Comparison of ENCODE assay signal across 8 mouse cellular contexts in the genomic region with DNA sequence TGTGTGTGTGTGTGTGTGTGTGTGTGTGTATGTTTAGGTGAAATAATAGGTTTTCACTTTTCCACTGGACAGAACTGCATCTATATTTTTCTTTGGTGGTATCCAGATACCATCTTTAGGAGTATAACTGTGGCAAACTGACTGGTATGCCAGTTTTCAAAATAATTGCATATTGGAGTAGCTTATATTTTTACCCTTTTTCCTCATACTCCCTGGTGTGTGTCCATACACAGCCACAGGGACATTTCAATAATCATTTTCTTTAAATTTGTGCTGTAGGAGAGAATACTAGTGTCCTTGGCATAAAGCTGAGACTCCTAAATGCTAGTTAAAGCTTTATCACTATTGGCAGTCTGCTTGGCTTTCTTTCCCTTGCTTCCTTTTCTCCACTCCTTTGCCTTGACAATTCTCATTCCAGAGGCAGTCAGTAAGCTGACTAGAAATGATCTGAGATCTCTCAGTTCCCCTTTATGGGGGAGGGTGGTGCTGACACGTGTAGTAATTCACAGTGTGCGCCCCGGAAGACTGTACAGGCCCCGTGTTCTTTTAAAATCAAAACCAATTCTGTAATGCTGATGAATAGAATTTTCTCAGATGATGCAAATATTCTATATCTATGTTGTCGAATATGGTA. TPM values are rescaled to one million over a fixed set of nuclear protein-coding genes. Genes with fewer than 3 reads are reported as not detected.
DNase-seq lines count a peak whose midpoint lies in the region; ATAC-seq lines count a peak whose summit lies in the region.

No protein-coding gene starts in this region.

- WGBS in embryonic facial prominence, embryonic 14.5 days = 38% methylated on average over 5 of the region's 5 CpGs
- 46% methylated on average over 5 of the region's 5 CpGs for WGBS in midbrain, embryonic 14.5 days

- H3K9me3 ChIP-seq in embryonic facial prominence, embryonic 14.5 days (ENCODE audit: control insufficient read depth, low read length) = no peaks in the 10 kb centered on the region
- H3K9me3 ChIP-seq in midbrain, embryonic 14.5 days (ENCODE audit: control insufficient read depth, low read length) = no peaks in the 10 kb centered on the region

- H3K27me3 ChIP-seq in embryonic facial prominence, embryonic 14.5 days (replicated peaks; ENCODE audit: control insufficient read depth, insufficient read depth, low read length) = no peaks in the 10 kb centered on the region
- H3K27me3 ChIP-seq in midbrain, embryonic 14.5 days (ENCODE audit: control insufficient read depth, insufficient read depth, low read length) = no peaks in the 10 kb centered on the region

- peak overlapping the region; percentile 96 for H3K4me3 ChIP-seq in embryonic facial prominence, embryonic 14.5 days (ENCODE audit: low read depth, low read length)
- peak overlapping the region; percentile 95 for H3K4me3 ChIP-seq in midbrain, embryonic 14.5 days (replicated peaks; ENCODE audit: low read depth, low read length)

- peak; percentile 13 to 29 for DNase-seq in spleen, adult 18-20 months
- no peak for DNase-seq in spleen, adult 12 weeks (ENCODE audit: low spot score)
- peak; percentile 28 for DNase-seq in embryonic facial prominence, embryonic 14.5 days (ENCODE audit: low spot score)
- DNase-seq in induced T-regulatory cell, adult 2 months (ENCODE audit: low read depth) = peak; percentile 60
- DNase-seq in midbrain, embryonic 14.5 days = peak; percentile 20
- no peak for DNase-seq in urinary bladder, adult 18-20 months (ENCODE audit: low spot score in 2 of 2)
- DNase-seq in cerebellum, adult 11 months = no peak

- no peak for ATAC-seq in embryonic facial prominence, embryonic 14.5 days (ENCODE audit: low read depth)
- no peak for ATAC-seq in midbrain, embryonic 14.5 days (ENCODE audit: low FRiP score, low TSS enrichment)
- no peak for ATAC-seq in frontal cortex, adult (ENCODE audit: low TSS enrichment)

- H3K4me1 ChIP-seq in embryonic facial prominence, embryonic 14.5 days (ENCODE audit: control insufficient read depth, insufficient read depth, low read length) = peaks cover 14% of the 10 kb centered on the region
- peaks cover 18% of the 10 kb centered on the region for H3K4me1 ChIP-seq in midbrain, embryonic 14.5 days (ENCODE audit: control insufficient read depth, insufficient read depth, low read length)

- H3K27ac ChIP-seq in embryonic facial prominence, embryonic 14.5 days (replicated peaks; ENCODE audit: low read depth, low read length) = 0 out of 2 replicates have a peak overlapping the region, but pooled peaks have one; percentile 39
- no peak overlapping the region for H3K27ac ChIP-seq in midbrain, embryonic 14.5 days (replicated peaks; ENCODE audit: low read depth, low read length)

- H3K36me3 ChIP-seq in embryonic facial prominence, embryonic 14.5 days (ENCODE audit: control insufficient read depth, insufficient read depth, low read length) = no peaks in the 10 kb centered on the region
- H3K36me3 ChIP-seq in midbrain, embryonic 14.5 days (ENCODE audit: control insufficient read depth, insufficient read depth, low read length) = no peaks in the 10 kb centered on the region

- H3K9ac ChIP-seq in embryonic facial prominence, embryonic 14.5 days (ENCODE audit: low read depth, low read length) = peak overlapping the region; percentile 54
- H3K9ac ChIP-seq in midbrain, embryonic 14.5 days (replicated peaks; ENCODE audit: low read length) = peak overlapping the region; percentile 45

- peak overlapping the region; percentile 75 for H3K4me2 ChIP-seq in embryonic facial prominence, embryonic 14.5 days (ENCODE audit: low read depth, low read length)
- H3K4me2 ChIP-seq in midbrain, embryonic 14.5 days (ENCODE audit: low read length) = peak overlapping the region; percentile 84

RNA-seq across cellular contexts. Expression of gene Rsbn1, which starts 2.4 kb away (rescaled TPM):
- 11.0 and 12.0 TPM in 2 replicates for polyA plus RNA-seq in embryonic facial prominence, embryonic 14.5 days (2014; fragmentation: Nextera tagmentation; extraction: Ambion mirVana)
- polyA plus RNA-seq in midbrain, embryonic 14.5 days (2014; fragmentation: Nextera tagmentation; extraction: Ambion mirVana) = 29.3 and 29.5 TPM in 2 replicates

RNA-seq across cellular contexts. Expression of gene Phtf1, which starts 51.6 kb away (rescaled TPM):
- polyA plus RNA-seq in embryonic facial prominence, embryonic 14.5 days (2014; fragmentation: Nextera tagmentation; extraction: Ambion mirVana) = 41.1 and 41.4 TPM in 2 replicates
- polyA plus RNA-seq in midbrain, embryonic 14.5 days (2014; fragmentation: Nextera tagmentation; extraction: Ambion mirVana) = 24.7 and 35.9 TPM in 2 replicates

RNA-seq across cellular contexts. Expression of gene Ptpn22, which starts 56.7 kb away (rescaled TPM):
- 0.76 and 0.96 TPM in 2 replicates for polyA plus RNA-seq in embryonic facial prominence, embryonic 14.5 days (2014; fragmentation: Nextera tagmentation; extraction: Ambion mirVana)
- polyA plus RNA-seq in midbrain, embryonic 14.5 days (2014; fragmentation: Nextera tagmentation; extraction: Ambion mirVana) = 0.26 TPM in 2 replicates

Comparison
In these comparisons a context has a peak if more than half of its experiments do, and no peak if none do; other contexts are left out.
1. DNase-seq: peak in spleen, adult 18-20 months (2 of 2), embryonic facial prominence, embryonic 14.5 days (single experiment), induced T-regulatory cell, adult 2 months (single experiment) and midbrain, embryonic 14.5 days (single experiment); none in spleen, adult 12 weeks (single experiment), urinary bladder, adult 18-20 months (0 of 2) and cerebellum, adult 11 months (single experiment).